Mouse (Mus musculus) brain, embryonic 14.5 days (tissue): ENCODE data around the gene Itga5. TPM values are rescaled to one million over a fixed set of nuclear protein-coding genes. Genes with fewer than 3 reads are reported as not detected.

Experiments
- DNase-seq: peaks from one replicate; pipeline ENCODE4 v3.0.0-alpha.2; 2011; ENCODE audit warnings: low read depth
- CTCF ChIP-seq: fragments of 200-500 bp; IDR thresholded peaks from 2 replicates; pipeline ENCODE4 v1.5.1; 2012; ENCODE audit warnings: inconsistent platforms, mild to moderate bottlenecking, moderate library complexity, borderline replicate concordance; ENCODE audit not compliant: insufficient read depth, insufficient read length; ENCODE audit errors: extremely low read depth
- POLR2A ChIP-seq: fragments of 200-500 bp; IDR thresholded peaks from 2 replicates; pipeline ENCODE4 v1.6.1; 2012; ENCODE audit warnings: mild to moderate bottlenecking, inconsistent platforms, borderline replicate concordance; ENCODE audit not compliant: poor library complexity, insufficient read depth, insufficient read length, severe bottlenecking; ENCODE audit errors: extremely low read depth
- polyA plus RNA-seq: library from polyadenylated mRNA; depleted of rRNA; stranded (reverse); fragments of >200 nt; gene quantifications from 2 replicates; pipeline ENCODE4 v1.2.3, GENCODE M21; 2012

Itga5 gene
- polyA plus RNA-seq, 1 experiment = 11.1 TPM

DNA sequence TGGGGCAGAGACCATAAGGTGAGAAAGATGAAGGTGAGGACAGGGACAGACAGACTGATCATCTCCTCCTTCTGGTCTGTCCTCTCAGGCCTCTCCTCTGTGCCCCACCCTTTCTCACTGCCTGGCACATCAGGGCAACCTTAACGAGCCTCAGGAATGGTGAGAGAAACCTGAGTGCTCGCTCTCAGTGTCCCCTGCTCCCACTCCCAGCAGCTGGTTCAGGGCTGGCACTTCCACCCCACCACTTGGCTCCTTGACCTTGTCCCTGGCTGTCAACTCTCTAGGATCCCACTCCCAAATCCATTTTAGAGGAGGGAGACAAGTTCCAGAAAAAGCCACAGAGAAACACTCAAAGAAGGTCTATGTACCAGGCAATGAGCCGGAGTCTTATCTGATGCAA, 31.5 kb downstream of the Itga5 start:
- DNase-seq = no peak
- no peak for TF ChIP-seq POLR2A

DNA sequence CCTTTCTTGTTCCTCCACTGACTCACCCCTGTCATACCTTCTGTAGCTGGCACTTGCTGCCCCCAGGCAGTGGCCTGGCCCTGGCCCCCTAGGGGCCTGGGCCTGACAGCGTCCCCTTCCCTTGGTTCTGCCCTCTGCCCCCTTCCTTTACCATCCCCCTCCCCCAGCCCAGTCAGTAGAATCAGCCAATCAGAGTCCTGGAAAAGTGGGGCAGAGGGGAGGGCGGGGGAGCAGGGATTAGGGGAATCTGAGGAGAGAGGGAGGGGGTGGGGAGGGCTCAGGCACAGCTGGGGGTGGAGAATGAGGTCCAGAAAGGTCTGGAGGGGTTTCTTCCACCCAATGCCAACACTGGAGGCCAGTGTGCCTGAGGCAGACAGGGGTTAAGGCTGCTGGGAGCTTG, 32.4 kb downstream of the Itga5 start:
- TF ChIP-seq POLR2A = no peak
- no peak for TF ChIP-seq CTCF
- peak; percentile 77 for DNase-seq

- no peak for DNase-seq
Measured at GRCm38 (mm10) chr15:103333738-103334137, 32.8 kb downstream of the Itga5 start.

GRCm38 (mm10) chr15:103333081-103333615, 33.4 kb downstream of the Itga5 start:
- no peak for TF ChIP-seq POLR2A
- TF ChIP-seq CTCF = no peak
- no peak for DNase-seq

More at GRCm38 (mm10) chr15:103333738-103334137, 32.8 kb downstream of the Itga5 start:
- TF ChIP-seq CTCF = no peak
- TF ChIP-seq POLR2A = no peak

DNA sequence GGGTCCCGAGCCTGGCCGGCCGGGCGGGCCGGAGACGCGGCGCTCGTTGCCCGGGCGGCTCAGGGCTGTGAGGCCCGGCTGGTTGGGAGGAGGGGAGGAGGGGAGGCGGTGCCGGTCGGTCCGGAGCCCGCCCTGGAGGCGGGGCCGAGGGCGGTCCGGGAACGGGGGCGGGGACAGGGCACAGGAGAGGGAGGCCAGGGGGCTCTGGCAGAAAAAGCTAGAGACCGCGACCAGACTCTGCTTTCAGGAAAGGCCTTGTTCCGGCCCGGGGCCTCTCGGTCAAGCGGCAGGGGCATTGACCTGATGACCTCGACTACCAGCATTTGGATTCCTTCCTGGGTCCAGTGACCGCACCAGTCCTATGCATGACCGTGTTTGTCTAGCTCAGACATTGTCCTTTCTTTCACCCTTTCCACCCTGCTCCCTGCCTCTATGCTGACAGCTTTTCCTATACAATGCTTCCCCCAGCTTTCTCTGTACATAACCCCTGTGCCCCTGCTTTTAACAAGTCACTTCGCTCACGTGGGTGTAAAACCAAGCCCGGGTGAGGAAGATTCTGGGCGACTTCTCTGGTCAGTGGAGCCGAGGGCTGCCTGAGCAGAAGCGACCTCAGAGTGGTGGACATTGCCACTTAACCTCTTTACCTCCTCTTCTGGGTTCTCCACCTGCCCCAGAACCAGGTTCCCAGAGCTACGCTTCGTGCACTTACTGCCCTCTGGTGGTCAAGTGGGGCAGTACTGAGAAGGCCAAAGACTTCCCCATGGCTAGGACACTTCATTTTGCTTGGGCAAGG, 42.9 kb downstream of the Itga5 start:
- DNase-seq = peak; percentile 93
- peak; percentile 92 for TF ChIP-seq POLR2A
- TF ChIP-seq CTCF = peak; percentile 93

GRCm38 (mm10) chr15:103323070-103323454, 43.5 kb downstream of the Itga5 start:
- TF ChIP-seq CTCF (no peak), POLR2A (no peak)
- DNase-seq = peak; percentile 71

DNA sequence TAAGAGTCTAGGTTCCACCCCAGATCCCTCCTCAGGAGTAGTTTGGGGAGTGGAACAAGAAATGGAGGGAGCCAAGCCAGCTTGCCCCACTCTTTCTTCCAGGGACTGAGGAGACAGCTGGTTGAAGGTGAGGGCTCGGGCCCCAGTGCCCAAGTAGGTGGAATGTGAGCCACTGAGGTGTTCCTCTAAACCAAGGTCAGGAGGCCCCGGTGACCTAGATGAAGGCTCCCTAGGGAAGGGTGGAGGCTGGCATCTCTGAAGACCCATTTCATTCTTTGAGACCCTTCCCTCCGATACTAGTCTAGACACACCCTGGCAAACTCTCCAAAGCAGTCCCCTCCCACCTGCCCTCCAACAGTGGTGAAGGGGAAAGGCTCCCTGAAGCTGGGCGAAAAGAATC, 44.2 kb downstream of the Itga5 start:
- TF ChIP-seq POLR2A (no peak), CTCF (no peak)
- no peak for DNase-seq

- TF ChIP-seq CTCF (peak; percentile 63; the same call in 1 of the 2 replicates), POLR2A (no peak)
- no peak for DNase-seq
Measured at GRCm38 (mm10) chr15:103321076-103321475, 45.5 kb downstream of the Itga5 start.

DNA sequence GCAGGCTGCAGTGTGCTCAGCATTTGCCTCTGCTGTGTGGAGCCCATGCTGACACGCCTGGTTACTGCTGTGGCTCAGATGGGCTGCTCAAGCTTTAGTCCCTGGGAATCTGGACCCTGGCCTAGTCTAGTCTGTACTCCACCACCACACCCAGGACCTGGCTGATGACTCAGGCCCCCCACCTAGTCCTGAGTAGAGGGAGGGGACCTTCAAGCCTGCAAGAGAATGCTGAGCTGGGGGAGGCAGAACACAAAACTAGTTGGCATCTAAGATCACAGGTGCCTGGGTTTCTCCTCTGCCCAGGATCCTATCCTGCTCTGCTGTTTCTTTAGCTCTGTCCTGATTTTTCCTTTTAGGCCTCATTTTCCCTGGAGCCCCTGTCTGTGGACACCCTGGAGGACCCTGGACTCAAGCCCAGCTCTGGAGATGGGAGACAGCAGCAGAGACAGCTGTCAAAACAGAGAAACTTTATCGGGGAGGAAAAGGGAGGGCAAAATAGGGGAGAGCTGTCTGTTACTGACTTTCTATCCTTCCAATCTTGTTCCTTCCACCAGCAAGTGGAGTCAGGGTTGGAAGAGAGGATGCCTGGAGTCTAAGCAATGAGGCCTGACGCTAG, 48.3 kb downstream of the Itga5 start:
- TF ChIP-seq CTCF (no peak), POLR2A (no peak)
- no peak for DNase-seq

DNA sequence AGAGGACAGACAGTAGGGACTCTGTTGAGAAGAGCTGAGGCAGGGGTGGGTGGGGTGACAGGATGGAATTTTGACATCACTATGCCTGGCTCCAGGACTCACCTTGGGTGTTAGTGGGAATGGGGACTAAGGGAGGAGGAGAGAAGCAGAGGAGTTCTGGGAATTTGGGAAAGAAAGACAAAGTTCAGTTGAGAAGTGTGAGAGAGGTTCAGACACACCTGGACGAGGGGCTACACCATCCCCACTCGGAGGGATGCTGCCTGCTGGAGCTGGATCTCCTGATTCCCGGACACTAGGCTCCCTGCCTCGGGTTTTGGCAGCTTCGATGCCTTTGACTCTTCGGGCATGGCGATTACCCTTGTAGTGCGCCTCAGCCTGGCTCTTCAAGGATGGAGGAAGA, 48.8 kb downstream of the Itga5 start:
- no peak for DNase-seq
- no peak for TF ChIP-seq CTCF
- TF ChIP-seq POLR2A = no peak

DNA sequence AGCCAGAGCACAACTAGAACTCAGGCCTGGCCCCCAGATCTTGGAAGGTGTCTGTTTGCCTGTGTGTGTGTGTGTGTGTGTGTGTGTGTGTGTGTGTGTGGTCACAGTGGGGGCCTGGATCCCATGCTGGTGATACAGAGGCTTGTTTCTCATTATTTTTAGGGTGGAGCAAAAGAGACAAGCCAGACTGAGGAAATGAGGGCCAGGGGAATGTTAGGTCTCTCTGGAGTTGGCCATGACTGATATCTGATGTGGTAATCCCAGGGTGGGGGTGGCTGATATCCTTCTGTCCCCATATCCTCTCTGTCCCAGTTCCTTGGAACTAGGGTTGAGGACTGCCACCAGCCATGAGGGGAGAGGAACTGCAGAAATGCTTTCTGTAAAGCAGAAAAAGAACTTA, 49.4 kb downstream of the Itga5 start:
- no peak for DNase-seq
- TF ChIP-seq CTCF = no peak
- no peak for TF ChIP-seq POLR2A
